Mouse (Mus musculus) heart, postnatal 10 days (tissue): ENCODE results near the gene Syngr3. TPM values are rescaled to one million over a fixed set of nuclear protein-coding genes. Genes with fewer than 3 reads are reported as not detected.

ENCODE experiments used
- DNase-seq, 2 experiments: peaks; one replicate each; pipeline ENCODE4 v3.0.0; 2021
- intact Hi-C: fragments of 180-260 bp; cut with DNase I; formaldehyde crosslinking; loops from one replicate; pipeline ENCODE4 v1.15.1; 2025
- total RNA-seq, 2 experiments: library from RNA; stranded (reverse); gene quantifications; 2 replicates each; pipeline ENCODE4 v1.2.3; 2021

Syngr3 gene
- not detected for total RNA-seq

GRCm38 (mm10) chr17:24689251-24690081 is at the start of gene Syngr3:
Gene Syngr3 (minus strand): TSS chr17:24689955.
- DNase-seq = no peak
- intact Hi-C loops = no loop called here

- intact Hi-C loops = loop anchor here (5.0 kb wide), 1 partner anchor 159 kb away; the partner anchor contains the start of genes Eme2, Mrps34 and Nme3
- DNase-seq = no peak
These were observed 48.5 kb upstream of the Syngr3 start for GRCm38 (mm10) chr17:24738238-24738637.

- DNase-seq = peak in 1 of 2 experiments; percentile 36
- intact Hi-C loops = loop anchor here (5.0 kb wide), 1 partner anchor 160 kb away; the partner anchor contains the start of genes Eme2, Mrps34 and Nme3
These were observed 47.5 kb upstream of the Syngr3 start for GRCm38 (mm10) chr17:24737135-24737810.

GRCm38 (mm10) chr17:24736330-24737051 is 46.7 kb upstream of the Syngr3 start, which contains the start of gene Msrb1:
Gene Msrb1 (plus strand): TSS chr17:24736642.
- intact Hi-C loops = loop anchor here (5.0 kb wide), 1 partner anchor 161 kb away; the partner anchor contains the start of genes Eme2, Mrps34 and Nme3
- DNase-seq = peak; percentile 98

- intact Hi-C loops = loop anchor here (5.0 kb wide), 1 partner anchor 162 kb away; the partner anchor contains the start of genes Eme2, Mrps34 and Nme3
These were observed 45.7 kb upstream of the Syngr3 start for GRCm38 (mm10) chr17:24735446-24735845.

GRCm38 (mm10) chr17:24734513-24734912 is 44.8 kb upstream of the Syngr3 start:
- intact Hi-C loops = no loop called here

More at GRCm38 (mm10) chr17:24735446-24735845, 45.7 kb upstream of the Syngr3 start:
- peak in 1 of 2 experiments; percentile 22 for DNase-seq

GRCm38 (mm10) chr17:24733434-24734050 is 43.8 kb upstream of the Syngr3 start:
- DNase-seq = no peak
- intact Hi-C loops = no loop called here

More at GRCm38 (mm10) chr17:24734513-24734912, 44.8 kb upstream of the Syngr3 start:
- no peak for DNase-seq

GRCm38 (mm10) chr17:24732233-24732935 is 42.6 kb upstream of the Syngr3 start:
- DNase-seq = peak; percentile 80 to 84
- intact Hi-C loops = no loop called here

GRCm38 (mm10) chr17:24730787-24731186 is 41.0 kb upstream of the Syngr3 start:
- intact Hi-C loops = no loop called here
- no peak for DNase-seq

- intact Hi-C loops = no loop called here
These were observed 39.3 kb upstream of the Syngr3 start for GRCm38 (mm10) chr17:24729067-24729466.

GRCm38 (mm10) chr17:24728184-24728583 is 38.4 kb upstream of the Syngr3 start:
- intact Hi-C loops = no loop called here
- no peak for DNase-seq

More at GRCm38 (mm10) chr17:24729067-24729466, 39.3 kb upstream of the Syngr3 start:
- peak; percentile 54 to 56 for DNase-seq

- peak; percentile 64 to 65 for DNase-seq
- intact Hi-C loops = no loop called here
These were observed 37.9 kb upstream of the Syngr3 start, which contains the start of gene Rpl3l for GRCm38 (mm10) chr17:24727618-24728017. Gene Rpl3l (plus strand): TSS chr17:24727820.

GRCm38 (mm10) chr17:24725637-24726390 is 36.1 kb upstream of the Syngr3 start:
- intact Hi-C loops = no loop called here
- no peak for DNase-seq

- DNase-seq = peak; percentile 97 to 99
- intact Hi-C loops = no loop called here
These were observed 34.4 kb upstream of the Syngr3 start, which contains the start of gene Ndufb10 for GRCm38 (mm10) chr17:24724184-24724583. Gene Ndufb10 (minus strand): TSS chr17:24724478.

- no peak for DNase-seq
- intact Hi-C loops = no loop called here
These were observed 34.1 kb upstream of the Syngr3 start for GRCm38 (mm10) chr17:24723881-24724180.

- intact Hi-C loops = no loop called here
- no peak for DNase-seq
These were observed 33.5 kb upstream of the Syngr3 start for GRCm38 (mm10) chr17:24723122-24723880.

GRCm38 (mm10) chr17:24722220-24722924 is 32.6 kb upstream of the Syngr3 start:
- intact Hi-C loops = no loop called here
- DNase-seq = no peak
